Mouse (Mus musculus) heart, postnatal 0 days (tissue): Measurements from ENCODE around the gene Tsr1. TPM values are rescaled to one million over a fixed set of nuclear protein-coding genes. Genes with fewer than 3 reads are reported as not detected.

ENCODE experiments used
- ATAC-seq: fragments of 200-750 bp; cut with Nextera tagmentation; 2 replicates; pipeline ENCODE4 v1.8.0; 2017; ENCODE audit warnings: low read depth, moderate number of reproducible peaks, moderate library complexity; ENCODE audit not compliant: insufficient read depth
- DNase-seq: peaks from one replicate; pipeline ENCODE4 v3.0.0-alpha.2; 2016; ENCODE audit warnings: low spot score
- H3K27ac ChIP-seq: fragments of 300-500 bp; sonication (generic); 2 replicates; pipeline ENCODE4 v1.5.1; 2014; ENCODE audit warnings: low read depth, mild to moderate bottlenecking
- H3K27me3 ChIP-seq: fragments of 300-500 bp; sonication (generic); 2 replicates; pipeline ENCODE4 v1.6.1; 2014; ENCODE audit warnings: low read length, mixed read lengths; ENCODE audit not compliant: control insufficient read depth, insufficient read depth
- H3K36me3 ChIP-seq: fragments of 300-500 bp; sonication (generic); replicated peaks from 2 replicates; pipeline ENCODE4 v1.6.1; 2014; ENCODE audit warnings: low read length, mixed read lengths; ENCODE audit not compliant: control insufficient read depth, insufficient read depth
- H3K4me1 ChIP-seq: fragments of 300-500 bp; sonication (generic); 2 replicates; pipeline ENCODE4 v1.6.1; 2014; ENCODE audit warnings: antibody characterized with exemption; ENCODE audit not compliant: control insufficient read depth, insufficient read depth
- H3K4me2 ChIP-seq: fragments of 300-500 bp; sonication (generic); 2 replicates; pipeline ENCODE4 v1.6.1; 2014; ENCODE audit warnings: low read depth, mild to moderate bottlenecking, low read length, moderate library complexity
- H3K4me3 ChIP-seq: fragments of 300-500 bp; sonication (generic); 2 replicates; pipeline ENCODE4 v1.5.1; 2014; ENCODE audit warnings: low read depth, low read length
- H3K9ac ChIP-seq: fragments of 300-500 bp; sonication (generic); replicated peaks from 2 replicates; pipeline ENCODE4 v1.6.1; 2014; ENCODE audit warnings: low read depth, low read length, mixed read lengths
- H3K9me3 ChIP-seq: fragments of 300-500 bp; sonication (generic); replicated peaks from 2 replicates; pipeline ENCODE4 v1.6.1; 2016; ENCODE audit warnings: low read length; ENCODE audit not compliant: control insufficient read depth
- CTCF ChIP-seq: IDR thresholded peaks from 2 replicates; pipeline ENCODE4 v1.5.1; 2016; ENCODE audit warnings: antibody characterized with exemption, control low read depth, low read depth
- EP300 ChIP-seq: IDR thresholded peaks from 2 replicates; pipeline ENCODE4 v1.6.1; 2016; ENCODE audit warnings: antibody characterized with exemption, low read depth
- WGBS: fragments of 180-500 bp; shearing (Covaris S2); extraction: QIAGEN DNeasy Blood & Tissue Kit; methylation state at CpG from one replicate; pipeline ENCODE4 v1.1.7; 2014; 5-methylcytosine and 5-hydroxymethylcytosine counted together
- polyA plus RNA-seq: library from polyadenylated mRNA; unstranded; fragments of >200 nt; fragmentation: Nextera tagmentation; extraction: Ambion mirVana; gene quantifications from 2 replicates; pipeline ENCODE4 v1.2.1, GENCODE M21; 2015
- total RNA-seq: library from RNA; depleted of rRNA; stranded (reverse); fragments of >200 nt; gene quantifications from 2 replicates; pipeline ENCODE4 v1.2.3, GENCODE M21; 2014; ENCODE audit warnings: low replicate concordance

Tsr1 gene
- total and polyA plus RNA-seq, 2 experiments from 2014 or later = 13.3 to 17.5 TPM

GRCm38 (mm10) chr11:74864421-74864820, 33.5 kb upstream of the Tsr1 start:
- no peak overlapping the region for H3K4me3 ChIP-seq
- no peaks in the 10 kb centered on the region for H3K9me3 ChIP-seq
- H3K9ac ChIP-seq = no peak overlapping the region
- H3K4me1 ChIP-seq = peaks cover 7% of the 10 kb centered on the region; the same call in 1 of the 2 replicates
- no peak for TF ChIP-seq CTCF
- TF ChIP-seq EP300 = no peak
- no peak overlapping the region for H3K27ac ChIP-seq
- no peak overlapping the region for H3K4me2 ChIP-seq
- DNase-seq = no peak
- H3K27me3 ChIP-seq = no peaks in the 10 kb centered on the region
- ATAC-seq = no peak
- 60% methylated on average over 9 of the region's 9 CpGs for WGBS
- H3K36me3 ChIP-seq = no peaks in the 10 kb centered on the region

GRCm38 (mm10) chr11:74865252-74865651, 32.6 kb upstream of the Tsr1 start:
- H3K27me3 ChIP-seq = no peaks in the 10 kb centered on the region
- H3K4me2 ChIP-seq = no peak overlapping the region
- H3K9me3 ChIP-seq = no peaks in the 10 kb centered on the region
- H3K27ac ChIP-seq = no peak overlapping the region
- ATAC-seq (no peak), DNase-seq (no peak)
- no peak for TF ChIP-seq CTCF
- no peak for TF ChIP-seq EP300
- peaks cover 7% of the 10 kb centered on the region; the same call in 1 of the 2 replicates for H3K4me1 ChIP-seq
- WGBS = 81% methylated on average over 9 of the region's 9 CpGs
- H3K36me3 ChIP-seq = no peaks in the 10 kb centered on the region
- H3K4me3 ChIP-seq = no peak overlapping the region
- H3K9ac ChIP-seq = no peak overlapping the region

GRCm38 (mm10) chr11:74866640-74867039, 31.2 kb upstream of the Tsr1 start:
- 73% methylated on average over 4 of the region's 4 CpGs for WGBS
- no peak for TF ChIP-seq CTCF
- TF ChIP-seq EP300 = no peak
- H3K36me3 ChIP-seq = no peaks in the 10 kb centered on the region
- H3K4me2 ChIP-seq = no peak overlapping the region
- H3K27me3 ChIP-seq = no peaks in the 10 kb centered on the region
- H3K4me3 ChIP-seq = no peak overlapping the region
- H3K27ac ChIP-seq = no peak overlapping the region
- peaks cover 7% of the 10 kb centered on the region; the same call in 1 of the 2 replicates for H3K4me1 ChIP-seq
- DNase-seq = no peak
- H3K9ac ChIP-seq = no peak overlapping the region
- ATAC-seq = peak; percentile 39
- H3K9me3 ChIP-seq = no peaks in the 10 kb centered on the region

- Histone ChIP-seq H3K9me3 (no peaks in the 10 kb centered on the region), H3K4me1 (peaks cover 7% of the 10 kb centered on the region; the same call in 1 of the 2 replicates), H3K27ac (no peak overlapping the region), H3K4me3 (no peak overlapping the region), H3K27me3 (no peaks in the 10 kb centered on the region), H3K4me2 (no peak overlapping the region), H3K36me3 (no peaks in the 10 kb centered on the region), H3K9ac (no peak overlapping the region)
- WGBS = 61% methylated on average over 2 of the region's 2 CpGs
- DNase-seq = no peak
- TF ChIP-seq CTCF (no peak), EP300 (no peak)
- ATAC-seq = no peak; the same call in 1 of the 2 replicates
Measured at GRCm38 (mm10) chr11:74867181-74867580, 30.7 kb upstream of the Tsr1 start.

GRCm38 (mm10) chr11:74868046-74868760, 29.7 kb upstream of the Tsr1 start:
- Histone ChIP-seq H3K4me2 (no peak overlapping the region), H3K27ac (no peak overlapping the region), H3K27me3 (no peaks in the 10 kb centered on the region), H3K9me3 (no peaks in the 10 kb centered on the region), H3K4me3 (no peak overlapping the region), H3K4me1 (peaks cover 7% of the 10 kb centered on the region; the same call in 1 of the 2 replicates), H3K36me3 (no peaks in the 10 kb centered on the region), H3K9ac (no peak overlapping the region)
- ATAC-seq = no peak
- TF ChIP-seq CTCF (no peak), EP300 (no peak)
- no peak for DNase-seq
- 86% methylated on average over 13 of the region's 13 CpGs for WGBS

- H3K36me3 ChIP-seq = no peaks in the 10 kb centered on the region
- H3K27me3 ChIP-seq = no peaks in the 10 kb centered on the region
- H3K9ac ChIP-seq = no peak overlapping the region
- 86% methylated on average over 6 of the region's 6 CpGs for WGBS
- H3K4me2 ChIP-seq = no peak overlapping the region
- H3K4me1 ChIP-seq = no peaks in the 10 kb centered on the region
- no peak for ATAC-seq
- no peak overlapping the region for H3K4me3 ChIP-seq
- H3K27ac ChIP-seq = no peak overlapping the region
- H3K9me3 ChIP-seq = no peaks in the 10 kb centered on the region
- no peak for DNase-seq
- no peak for TF ChIP-seq CTCF
- no peak for TF ChIP-seq EP300
Measured at GRCm38 (mm10) chr11:74869603-74870002, 28.3 kb upstream of the Tsr1 start.
